Mouse (Mus musculus) lung, postnatal 36 days (tissue): ENCODE results near the gene Enah.

Experiments used
- DNase-seq: peaks from one replicate; pipeline ENCODE4 v3.0.0; 2022; ENCODE audit warnings: mixed read lengths

Gene Enah

GRCm38 (mm10) chr1:181957736-181958135 is 62.1 kb downstream of the Enah start:
- no peak for DNase-seq

- DNase-seq: no peak
Observed at GRCm38 (mm10) chr1:181953547-181953946, 66.2 kb downstream of the Enah start.

- DNase-seq: no peak
Observed at GRCm38 (mm10) chr1:181951266-181951665, 68.5 kb downstream of the Enah start.

GRCm38 (mm10) chr1:181950721-181951120 is 69.1 kb downstream of the Enah start:
- DNase-seq: no peak

GRCm38 (mm10) chr1:181948191-181948590 is 71.6 kb downstream of the Enah start:
- DNase-seq: no peak

- DNase-seq: no peak
Observed at GRCm38 (mm10) chr1:181937064-181937463, 82.7 kb downstream of the Enah start.

GRCm38 (mm10) chr1:181928388-181928787 is 91.4 kb downstream of the Enah start:
- DNase-seq: peak; percentile 7

- no peak for DNase-seq
Observed at GRCm38 (mm10) chr1:181923384-181923783, 96.4 kb downstream of the Enah start.

- DNase-seq: no peak
Observed at GRCm38 (mm10) chr1:181921580-181922494, 98.0 kb downstream of the Enah start.

GRCm38 (mm10) chr1:181911841-181912240 is 107.9 kb downstream of the Enah start:
- no peak for DNase-seq

GRCm38 (mm10) chr1:181901706-181902373 is 118.0 kb downstream of the Enah start:
- DNase-seq: no peak

- no peak for DNase-seq
Observed at GRCm38 (mm10) chr1:181900846-181901245, 118.9 kb downstream of the Enah start.

GRCm38 (mm10) chr1:181898961-181899360 is 120.8 kb downstream of the Enah start:
- DNase-seq: no peak

- no peak for DNase-seq
Observed at GRCm38 (mm10) chr1:181896991-181897390, 122.8 kb downstream of the Enah start.

GRCm38 (mm10) chr1:181893721-181894120 is 126.1 kb downstream of the Enah start:
- no peak for DNase-seq

GRCm38 (mm10) chr1:181889670-181890069 is 130.1 kb downstream of the Enah start:
- DNase-seq: peak; percentile 24

- peak; percentile 90 for DNase-seq
Observed at GRCm38 (mm10) chr1:181888801-181889200, 131.0 kb downstream of the Enah start.

- DNase-seq: peak; percentile 89
Observed at GRCm38 (mm10) chr1:181881532-181881931, 138.3 kb downstream of the Enah start.

GRCm38 (mm10) chr1:181880752-181881325 is 139.0 kb downstream of the Enah start:
- peak; percentile 33 for DNase-seq

GRCm38 (mm10) chr1:181878436-181878835 is 141.4 kb downstream of the Enah start:
- DNase-seq: no peak

GRCm38 (mm10) chr1:181877088-181877487 is 142.7 kb downstream of the Enah start:
- DNase-seq: peak; percentile 40

GRCm38 (mm10) chr1:181876656-181877055 is 143.1 kb downstream of the Enah start:
- DNase-seq: no peak

- no peak for DNase-seq
Observed at GRCm38 (mm10) chr1:181873086-181873920, 146.5 kb downstream of the Enah start.
